Mouse (Mus musculus): Measurements from ENCODE around the gene Car9. TPM values are rescaled to one million over a fixed set of nuclear protein-coding genes. Genes with fewer than 3 reads are reported as not detected.

The Car9 gene
- total and polyA plus RNA-seq, 3 experiments: not detected

DNA sequence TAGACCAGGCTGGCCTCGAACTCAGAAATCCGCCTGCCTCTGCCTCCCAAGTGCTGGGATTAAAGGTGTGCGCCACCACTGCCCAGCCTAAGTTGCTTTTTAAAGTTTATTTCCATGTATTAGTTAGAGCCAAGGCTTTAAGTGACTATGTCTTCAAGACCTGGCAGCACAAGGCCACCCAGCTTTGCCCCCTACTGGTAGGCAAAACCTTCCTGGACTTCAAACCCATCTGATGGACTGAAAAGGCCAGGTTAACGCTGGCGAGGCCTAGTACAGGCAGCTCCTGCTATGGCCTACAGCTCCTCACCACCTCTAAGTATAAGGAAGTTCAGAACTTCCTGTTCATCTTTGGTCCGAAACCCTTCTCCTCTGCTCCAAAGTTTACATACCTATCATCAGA is 30.2 kb upstream of the Car9 start:
- DNase-seq (ENCODE audit: extremely low read depth): peak; percentile 51
- no peaks in the 10 kb centered on the region for H3K9me3 ChIP-seq (replicated peaks; ENCODE audit: low read length)
- no peaks in the 10 kb centered on the region for H3K36me3 ChIP-seq (replicated peaks in 1 of 2; ENCODE audit: control insufficient read depth in 1 of 2, insufficient read depth in 1 of 2, low read length in 1 of 2)
- H3K4me3 ChIP-seq (replicated peaks in 1 of 3; ENCODE audit: low read depth in 2 of 3, low read length in 2 of 3, poor library complexity in 1 of 3): no peak overlapping the region
- TF ChIP-seq CHD2 (IDR thresholded peaks at IDR 0.05; ENCODE audit: low read length): no peak
- TF ChIP-seq RCOR1 (conservative IDR thresholded peaks at IDR 0.05; ENCODE audit: low read depth, low read length): no peak
- TF ChIP-seq CHD1 (IDR thresholded peaks at IDR 0.05; ENCODE audit: low read depth, low read length): no peak
- TF ChIP-seq TCF12 (IDR thresholded peaks at IDR 0.05; ENCODE audit: low read depth, low read length): no peak
- peak; percentile 50 for TF ChIP-seq SMC3 (IDR thresholded peaks at IDR 0.05; ENCODE audit: low read depth, low read length)
- peak; percentile 40 to 67; a peak in 2 of 4 replicates for TF ChIP-seq CTCF (conservative IDR thresholded peaks at IDR 0.05 in 1 of 2, IDR thresholded peaks at IDR 0.05 in 1 of 2; ENCODE audit: low read depth in 2 of 2, low read length in 2 of 2)
- no peak for TF ChIP-seq POLR2AphosphoS2 (IDR thresholded peaks at IDR 0.05; ENCODE audit: low read depth, low read length)
- TF ChIP-seq POLR2A (IDR thresholded peaks at IDR 0.05; ENCODE audit: low read depth, low read length): no peak
- no peak for TF ChIP-seq NRF1 (IDR thresholded peaks at IDR 0.05; ENCODE audit: low read depth, low read length)
- TF ChIP-seq E2F4 (IDR thresholded peaks at IDR 0.05; ENCODE audit: insufficient replicate concordance, low read depth, low read length): no peak
- no peak for TF ChIP-seq ZNF384 (IDR thresholded peaks at IDR 0.05; ENCODE audit: low read depth, low read length)
- TF ChIP-seq ETS1 (conservative IDR thresholded peaks at IDR 0.05; ENCODE audit: low read depth, low read length): no peak
- TF ChIP-seq UBTF (IDR thresholded peaks at IDR 0.05; ENCODE audit: low read depth, low read length): no peak
- TF ChIP-seq MYC (IDR thresholded peaks at IDR 0.05; ENCODE audit: low read depth, low read length): no peak
- peak; percentile 37 for TF ChIP-seq RAD21 (IDR thresholded peaks at IDR 0.05; ENCODE audit: low read depth, low read length)
- TF ChIP-seq GABPA (IDR thresholded peaks at IDR 0.05; ENCODE audit: insufficient replicate concordance, low read depth, low read length): no peak
- no peak for TF ChIP-seq KAT2A (IDR thresholded peaks at IDR 0.05; ENCODE audit: insufficient replicate concordance, low read length)
- H3K27me3 ChIP-seq (replicated peaks): no peaks in the 10 kb centered on the region
- no peaks in the 10 kb centered on the region for H3K79me2 ChIP-seq (replicated peaks; ENCODE audit: control insufficient read depth, extremely low read depth, insufficient read depth, poor library complexity, severe bottlenecking)
- peaks cover 10 to 49% of the 10 kb centered on the region in 2 experiments for H3K4me1 ChIP-seq (ENCODE audit: control insufficient read depth in 1 of 2, insufficient read depth in 2 of 2)
- dilution Hi-C loops (cut with MboI; ENCODE audit: extremely low pct_ligation_motif_present, extremely low pct_unique_long_range_greater_than_20kb, low sequenced_read_pairs) (no loop called here), in situ Hi-C loops (cut with MboI; ENCODE audit: low pct_ligation_motif_present, low pct_unique_long_range_greater_than_20kb, low sequenced_read_pairs) (no loop called here)
- H3K4me2 ChIP-seq (ENCODE audit: insufficient read depth, low read depth, poor library complexity, severe bottlenecking): no peak overlapping the region
- H3K9ac ChIP-seq (ENCODE audit: insufficient read depth, low read depth): no peak overlapping the region
- no peak overlapping the region for H3K27ac ChIP-seq (ENCODE audit: insufficient read depth, low read depth)

DNA sequence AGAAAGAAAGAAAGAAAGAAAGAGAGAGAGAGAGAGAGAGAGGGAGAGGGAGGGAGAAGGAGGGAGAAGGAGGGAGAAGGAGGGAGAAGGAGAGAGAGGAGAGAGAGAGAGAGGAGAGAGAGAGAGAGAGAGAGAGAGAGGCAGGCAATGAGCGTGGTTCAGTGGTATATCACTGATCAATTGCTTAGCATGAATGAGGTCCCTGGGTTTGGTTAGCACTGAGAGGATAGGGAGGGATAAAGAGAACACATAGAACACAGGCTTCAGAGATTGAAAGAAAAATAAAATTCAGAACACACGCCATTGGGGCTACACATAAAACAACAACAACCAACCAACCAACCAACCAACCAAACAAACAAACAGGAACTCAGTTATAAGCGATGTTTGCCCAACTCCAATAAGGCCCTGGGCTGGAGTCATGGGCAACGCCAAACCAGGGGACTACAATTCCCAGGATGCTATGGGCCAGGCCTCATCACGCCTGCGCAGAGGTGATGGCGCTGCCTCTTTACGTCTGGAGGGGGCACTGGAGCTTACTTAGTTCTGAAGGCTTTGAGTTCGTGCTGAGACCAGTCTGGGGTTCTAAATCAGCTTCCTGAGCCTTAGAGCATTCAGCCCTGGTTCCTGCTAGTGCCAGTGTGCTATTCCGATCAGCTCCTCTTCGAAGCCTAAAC is 28.8 kb upstream of the Car9 start:
- Histone ChIP-seq H3K79me2 (replicated peaks; ENCODE audit: control insufficient read depth, extremely low read depth, insufficient read depth, poor library complexity, severe bottlenecking) (no peaks in the 10 kb centered on the region), H3K9me3 (replicated peaks; ENCODE audit: low read length) (no peaks in the 10 kb centered on the region), H3K27ac (ENCODE audit: insufficient read depth, low read depth) (peak overlapping the region; percentile 63), H3K4me3 (replicated peaks in 1 of 3; ENCODE audit: low read depth in 2 of 3, low read length in 2 of 3, poor library complexity in 1 of 3) (peak overlapping the region; percentile 44 to 58 (median 53)), H3K36me3 (replicated peaks in 1 of 2; ENCODE audit: control insufficient read depth in 1 of 2, insufficient read depth in 1 of 2, low read length in 1 of 2) (no peaks in the 10 kb centered on the region), H3K4me2 (ENCODE audit: insufficient read depth, low read depth, poor library complexity, severe bottlenecking) (peak overlapping the region; percentile 84), H3K27me3 (replicated peaks) (no peaks in the 10 kb centered on the region), H3K9ac (ENCODE audit: insufficient read depth, low read depth) (peak overlapping the region; percentile 26), H3K4me1 (ENCODE audit: control insufficient read depth in 1 of 2, insufficient read depth in 2 of 2) (peaks cover 19 to 58% of the 10 kb centered on the region in 2 experiments)
- dilution Hi-C loops (cut with MboI; ENCODE audit: extremely low pct_ligation_motif_present, extremely low pct_unique_long_range_greater_than_20kb, low sequenced_read_pairs) (no loop called here), in situ Hi-C loops (cut with MboI; ENCODE audit: low pct_ligation_motif_present, low pct_unique_long_range_greater_than_20kb, low sequenced_read_pairs) (no loop called here)
- peak; percentile 95 for DNase-seq (ENCODE audit: extremely low read depth)
- peak in 1 of 2 experiments; percentile 66; a peak in 2 of 4 replicates for TF ChIP-seq CTCF (conservative IDR thresholded peaks at IDR 0.05 in 1 of 2, IDR thresholded peaks at IDR 0.05 in 1 of 2; ENCODE audit: low read depth in 2 of 2, low read length in 2 of 2)
- no peak for TF ChIP-seq USF2 (conservative IDR thresholded peaks at IDR 0.05; ENCODE audit: low read depth, low read length)
- peak; percentile 62; the same call in 1 of the 2 replicates for TF ChIP-seq TCF12 (IDR thresholded peaks at IDR 0.05; ENCODE audit: low read depth, low read length)
- TF ChIP-seq MEF2A (IDR thresholded peaks at IDR 0.05; ENCODE audit: borderline replicate concordance, low read depth, low read length): no peak; the same call in none of the 2 replicates
- peak; percentile 94 for TF ChIP-seq NRF1 (IDR thresholded peaks at IDR 0.05; ENCODE audit: low read depth, low read length)
- peak; percentile 75 for TF ChIP-seq SIN3A (IDR thresholded peaks at IDR 0.05; ENCODE audit: low read length)
- TF ChIP-seq TBP (conservative IDR thresholded peaks at IDR 0.05; ENCODE audit: low read depth, low read length): peak; percentile 78
- TF ChIP-seq ZKSCAN1 (IDR thresholded peaks at IDR 0.05; ENCODE audit: borderline replicate concordance, low read depth, low read length): no peak
- peak; percentile 97 for TF ChIP-seq HCFC1 (IDR thresholded peaks at IDR 0.05; ENCODE audit: low read depth, low read length)
- TF ChIP-seq PAX5 (IDR thresholded peaks at IDR 0.05; ENCODE audit: low read length): no peak
- TF ChIP-seq JUN (IDR thresholded peaks at IDR 0.05; ENCODE audit: insufficient read depth, low read depth, low read length): no peak
- TF ChIP-seq CHD1 (IDR thresholded peaks at IDR 0.05; ENCODE audit: low read depth, low read length): no peak
- TF ChIP-seq ELF1 (IDR thresholded peaks at IDR 0.05; ENCODE audit: low read depth, low read length): no peak; the same call in none of the 2 replicates
- TF ChIP-seq UBTF (IDR thresholded peaks at IDR 0.05; ENCODE audit: low read depth, low read length): no peak
- TF ChIP-seq MAX (IDR thresholded peaks at IDR 0.05; ENCODE audit: low read length): 0 out of 2 replicates have a peak, but pooled peaks have one; percentile 41
- no peak for TF ChIP-seq CHD2 (IDR thresholded peaks at IDR 0.05; ENCODE audit: low read length)
- no peak for TF ChIP-seq ZC3H11A (IDR thresholded peaks at IDR 0.05; ENCODE audit: low read depth, low read length)
- TF ChIP-seq POLR2AphosphoS2 (IDR thresholded peaks at IDR 0.05; ENCODE audit: low read depth, low read length): no peak
- TF ChIP-seq E2F4 (IDR thresholded peaks at IDR 0.05; ENCODE audit: insufficient replicate concordance, low read depth, low read length): no peak
- TF ChIP-seq POLR2A (IDR thresholded peaks at IDR 0.05; ENCODE audit: low read depth, low read length): peak; percentile 74
- no peak for TF ChIP-seq EP300 (IDR thresholded peaks at IDR 0.05; ENCODE audit: low read length)
- TF ChIP-seq USF1 (IDR thresholded peaks at IDR 0.05; ENCODE audit: low read depth, low read length): no peak

Measured in CH12.LX (cell line).